Mouse (Mus musculus): Measurements from ENCODE around the gene Nfyc. TPM values are rescaled to one million over a fixed set of nuclear protein-coding genes. Genes with fewer than 3 reads are reported as not detected.

The Nfyc gene
- total RNA-seq (2014; rRNA removed) (85.1 and 87.8 TPM in 2 replicates), polyA plus RNA-seq (2015; fragmentation: Nextera tagmentation; extraction: Ambion mirVana) (60.5 and 65.8 TPM in 2 replicates)

- Histone ChIP-seq H3K27me3 (ENCODE audit: insufficient read depth, low read length) (no peaks in the 10 kb centered on the region), H3K9ac (replicated peaks; ENCODE audit: low read length, poor library complexity, severe bottlenecking) (no peak within 1 kb of the TSS), H3K9me3 (ENCODE audit: low read length) (no peaks in the 10 kb centered on the region), H3K4me2 (ENCODE audit: low read depth, low read length, poor library complexity, severe bottlenecking) (no peak within 1 kb of the TSS), H3K4me1 (ENCODE audit: insufficient read depth, low read length) (no peaks in the 10 kb centered on the region), H3K36me3 (ENCODE audit: insufficient read depth, low read length) (no peaks in the 10 kb centered on the region), H3K4me3 (ENCODE audit: low read depth, low read length) (no peak within 1 kb of the TSS), H3K27ac (ENCODE audit: low read depth, low read length) (no peak within 1 kb of the TSS)
- WGBS = 84% methylated on average over 4 of the region's 4 CpGs
- DNase-seq (ENCODE audit: low spot score) (no peak), ATAC-seq (ENCODE audit: low FRiP score) (no peak)
- TF ChIP-seq CTCF (IDR thresholded peaks at IDR 0.05) = no peak
Measured at GRCm38 (mm10) chr4:120831472-120831871, at the start of gene Nfyc. Gene Nfyc, minus strand, starts transcription at chr4:120831572.

- Histone ChIP-seq H3K4me2 (ENCODE audit: low read depth, low read length, poor library complexity, severe bottlenecking) (no peak overlapping the region), H3K4me3 (ENCODE audit: low read depth, low read length) (no peak overlapping the region), H3K9me3 (ENCODE audit: low read length) (no peaks in the 10 kb centered on the region), H3K4me1 (ENCODE audit: insufficient read depth, low read length) (peaks cover 10% of the 10 kb centered on the region; the same call in 1 of the 2 replicates), H3K36me3 (ENCODE audit: insufficient read depth, low read length) (peaks cover 5% of the 10 kb centered on the region), H3K27me3 (ENCODE audit: insufficient read depth, low read length) (no peaks in the 10 kb centered on the region), H3K9ac (replicated peaks; ENCODE audit: low read length, poor library complexity, severe bottlenecking) (no peak overlapping the region), H3K27ac (ENCODE audit: low read depth, low read length) (no peak overlapping the region)
- DNase-seq (ENCODE audit: low spot score) (no peak), ATAC-seq (ENCODE audit: low FRiP score) (no peak)
- no peak for TF ChIP-seq CTCF (IDR thresholded peaks at IDR 0.05)
- 48% methylated on average over 6 of the region's 6 CpGs for WGBS
Measured at GRCm38 (mm10) chr4:120880731-120881432, 49.5 kb upstream of the Nfyc start.

GRCm38 (mm10) chr4:120879386-120879785 is 48.0 kb upstream of the Nfyc start:
- DNase-seq (ENCODE audit: low spot score) (no peak), ATAC-seq (ENCODE audit: low FRiP score) (no peak)
- no peak overlapping the region for H3K4me3 ChIP-seq (ENCODE audit: low read depth, low read length)
- TF ChIP-seq CTCF (IDR thresholded peaks at IDR 0.05) = no peak
- no peaks in the 10 kb centered on the region for H3K27me3 ChIP-seq (ENCODE audit: insufficient read depth, low read length)
- no peak overlapping the region for H3K27ac ChIP-seq (ENCODE audit: low read depth, low read length)
- 51% methylated on average over 4 of the region's 4 CpGs for WGBS
- H3K4me1 ChIP-seq (ENCODE audit: insufficient read depth, low read length) = peaks cover 10% of the 10 kb centered on the region; the same call in 1 of the 2 replicates
- H3K9me3 ChIP-seq (ENCODE audit: low read length) = no peaks in the 10 kb centered on the region
- H3K36me3 ChIP-seq (ENCODE audit: insufficient read depth, low read length) = peaks cover 5% of the 10 kb centered on the region
- no peak overlapping the region for H3K9ac ChIP-seq (replicated peaks; ENCODE audit: low read length, poor library complexity, severe bottlenecking)
- H3K4me2 ChIP-seq (ENCODE audit: low read depth, low read length, poor library complexity, severe bottlenecking) = no peak overlapping the region

GRCm38 (mm10) chr4:120878728-120879127 is 47.4 kb upstream of the Nfyc start:
- WGBS = 52% methylated on average over 3 of the region's 3 CpGs
- no peaks in the 10 kb centered on the region for H3K9me3 ChIP-seq (ENCODE audit: low read length)
- peaks cover 10% of the 10 kb centered on the region; the same call in 1 of the 2 replicates for H3K4me1 ChIP-seq (ENCODE audit: insufficient read depth, low read length)
- H3K4me2 ChIP-seq (ENCODE audit: low read depth, low read length, poor library complexity, severe bottlenecking) = no peak overlapping the region
- no peaks in the 10 kb centered on the region for H3K27me3 ChIP-seq (ENCODE audit: insufficient read depth, low read length)
- peaks cover 5% of the 10 kb centered on the region for H3K36me3 ChIP-seq (ENCODE audit: insufficient read depth, low read length)
- TF ChIP-seq CTCF (IDR thresholded peaks at IDR 0.05) = no peak
- no peak for ATAC-seq (ENCODE audit: low FRiP score)
- no peak overlapping the region for H3K27ac ChIP-seq (ENCODE audit: low read depth, low read length)
- no peak for DNase-seq (ENCODE audit: low spot score)
- no peak overlapping the region for H3K9ac ChIP-seq (replicated peaks; ENCODE audit: low read length, poor library complexity, severe bottlenecking)
- no peak overlapping the region for H3K4me3 ChIP-seq (ENCODE audit: low read depth, low read length)

GRCm38 (mm10) chr4:120875961-120876360 is 44.6 kb upstream of the Nfyc start:
- TF ChIP-seq CTCF (IDR thresholded peaks at IDR 0.05) = no peak
- DNase-seq (ENCODE audit: low spot score) (no peak), ATAC-seq (ENCODE audit: low FRiP score) (no peak)
- Histone ChIP-seq H3K27ac (ENCODE audit: low read depth, low read length) (no peak overlapping the region), H3K9me3 (ENCODE audit: low read length) (no peaks in the 10 kb centered on the region), H3K4me3 (ENCODE audit: low read depth, low read length) (no peak overlapping the region), H3K36me3 (ENCODE audit: insufficient read depth, low read length) (peaks cover 5% of the 10 kb centered on the region), H3K9ac (replicated peaks; ENCODE audit: low read length, poor library complexity, severe bottlenecking) (no peak overlapping the region), H3K4me1 (ENCODE audit: insufficient read depth, low read length) (0 out of 2 replicates have a peak, but pooled peaks cover 1% of the 10 kb centered on the region), H3K4me2 (ENCODE audit: low read depth, low read length, poor library complexity, severe bottlenecking) (no peak overlapping the region), H3K27me3 (ENCODE audit: insufficient read depth, low read length) (no peaks in the 10 kb centered on the region)
- WGBS = 72% methylated on average over 3 of the region's 3 CpGs

DNA sequence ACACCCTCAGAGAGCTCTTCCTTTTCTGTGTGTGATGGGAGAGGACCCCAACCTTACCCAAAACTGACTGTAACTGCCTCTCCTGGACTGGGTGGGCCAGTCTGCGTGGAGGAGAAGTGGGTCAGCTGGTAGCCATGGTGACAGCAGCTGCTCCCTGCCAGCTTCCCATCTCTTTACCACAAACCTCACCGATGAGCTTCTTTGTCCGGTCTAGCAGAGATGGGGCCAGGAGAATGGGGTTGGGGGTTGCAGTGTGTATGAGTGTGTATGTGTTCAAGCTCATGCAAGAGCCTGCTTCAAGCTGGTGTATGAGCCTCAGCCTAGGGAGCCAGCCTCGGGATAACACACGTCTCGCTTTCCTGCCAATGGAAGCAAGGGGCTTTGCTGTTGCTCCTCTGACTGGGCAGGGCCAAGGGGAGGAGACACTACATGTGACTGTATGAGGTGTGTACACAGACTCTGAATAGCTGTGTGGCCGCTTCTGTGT is 38.9 kb upstream of the Nfyc start:
- Histone ChIP-seq H3K4me2 (ENCODE audit: low read depth, low read length, poor library complexity, severe bottlenecking) (peak overlapping the region; percentile 28; the same call in 1 of the 2 replicates), H3K9me3 (ENCODE audit: low read length) (no peaks in the 10 kb centered on the region), H3K27me3 (ENCODE audit: insufficient read depth, low read length) (no peaks in the 10 kb centered on the region), H3K36me3 (ENCODE audit: insufficient read depth, low read length) (no peaks in the 10 kb centered on the region), H3K4me1 (ENCODE audit: insufficient read depth, low read length) (peaks cover 9% of the 10 kb centered on the region), H3K4me3 (ENCODE audit: low read depth, low read length) (no peak overlapping the region), H3K27ac (ENCODE audit: low read depth, low read length) (peak overlapping the region; percentile 65), H3K9ac (replicated peaks; ENCODE audit: low read length, poor library complexity, severe bottlenecking) (0 out of 2 replicates have a peak overlapping the region, but pooled peaks have one; percentile 33)
- DNase-seq (ENCODE audit: low spot score) (peak; percentile 58), ATAC-seq (ENCODE audit: low FRiP score) (peak; percentile 81)
- 26% methylated on average over 7 of the region's 7 CpGs for WGBS
- TF ChIP-seq CTCF (IDR thresholded peaks at IDR 0.05) = no peak

Data from midbrain, postnatal 0 days (tissue).